Mouse (Mus musculus) CD4-positive, CD25-positive, alpha-beta regulatory T cell, adult 9 weeks (primary cell): ENCODE results near the gene 1700011L22Rik. TPM values are rescaled to one million over a fixed set of nuclear protein-coding genes. Genes with fewer than 3 reads are reported as not detected.

Source experiments
- polyA plus RNA-seq: library from polyadenylated mRNA; unstranded; fragments of 100-300 nt; shearing (Covaris generic); gene quantifications from one replicate; pipeline ENCODE4 v1.2.1, GENCODE M21; 2017

1700011L22Rik gene
- not detected for polyA plus RNA-seq

DNA sequence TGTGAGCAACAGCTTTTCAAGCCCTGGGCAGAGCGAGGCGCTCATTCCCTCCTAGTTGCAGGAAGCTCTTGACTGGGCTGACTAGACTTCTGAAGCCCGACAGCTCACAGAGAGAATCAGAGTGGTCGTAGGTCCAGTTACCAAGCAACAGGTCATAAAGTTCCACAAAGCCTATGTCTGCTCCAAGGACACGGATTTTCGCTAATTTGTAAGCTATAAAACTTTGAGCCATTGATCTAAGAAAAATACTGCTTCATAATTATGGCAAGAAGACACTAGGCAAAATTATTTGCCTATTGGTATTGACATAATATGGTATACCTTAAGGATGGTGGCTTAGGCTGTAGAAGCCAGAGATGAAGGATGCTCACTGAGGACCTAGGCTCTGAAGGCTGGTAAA lies at the start of gene 1700011L22Rik:
TSS of gene 1700011L22Rik (minus strand) at position 101 of the 400 bp plus-strand sequence.

GRCm38 (mm10) chr8:79294610-79295275 lies 46.4 kb upstream of the 1700011L22Rik start, which contains the start of gene Mmaa:
TSS of gene Mmaa (minus strand) at chr8:79294937.

Other genes starting within 250 kb of the 1700011L22Rik start
- gene Zfp827, start 220.1 kb downstream of the 1700011L22Rik start, polyA plus RNA-seq: 6.3 TPM
- 10.9 TPM for gene Mmaa, start 46.4 kb upstream of the 1700011L22Rik start, polyA plus RNA-seq
- 4.6 TPM for gene Smad1, start 150.9 kb upstream of the 1700011L22Rik start, polyA plus RNA-seq